Mouse (Mus musculus) cerebellum, postnatal 36 days (tissue): ENCODE results near the gene Olfr1049.
"Not testable (repeated sequence)": the region's sequence is repeated elsewhere in the genome, so short reads cannot be mapped to it uniquely, and the experiment has no call there.

Source experiments
- DNase-seq, 2 experiments: peaks; one replicate each; pipeline ENCODE4 v3.0.0; 2021 to 2022; ENCODE audit warnings: mixed read lengths in 2 of 2

Olfr1049 gene

GRCm38 (mm10) chr2:86258228-86258627 lies at the start of gene Olfr1049:
Gene Olfr1049, minus strand, starts transcription at chr2:86258328.
- not testable (repeated sequence) for DNase-seq

- no peak for DNase-seq
These were observed 34.0 kb upstream of the Olfr1049 start, which contains the start of gene Olfr1052 for GRCm38 (mm10) chr2:86292155-86292554. Gene Olfr1052, plus strand, starts transcription at chr2:86292455.

GRCm38 (mm10) chr2:86278988-86279387 lies 20.9 kb upstream of the Olfr1049 start, which contains the start of gene Olfr1051:
Gene Olfr1051, minus strand, starts transcription at chr2:86279088.
- not testable (repeated sequence) for DNase-seq

GRCm38 (mm10) chr2:86240189-86240588 lies 17.9 kb downstream of the Olfr1049 start, which contains the start of gene Olfr1048:
Gene Olfr1048, minus strand, starts transcription at chr2:86240289.
- DNase-seq = no peak

GRCm38 (mm10) chr2:86231301-86231700 lies 26.8 kb downstream of the Olfr1049 start, which contains the start of gene Olfr1047:
Gene Olfr1047, minus strand, starts transcription at chr2:86231401.
- no peak for DNase-seq

GRCm38 (mm10) chr2:86219214-86219613 lies 38.9 kb downstream of the Olfr1049 start, which contains the start of gene Olfr1046:
Gene Olfr1046, minus strand, starts transcription at chr2:86219314.
- DNase-seq = no peak
